Mouse (Mus musculus): ENCODE measurements around the gene Btrc. TPM values are rescaled to one million over a fixed set of nuclear protein-coding genes. Genes with fewer than 3 reads are reported as not detected.

The Btrc gene
- total RNA-seq (2023), result 10.3 and 11.1 TPM in 2 replicates

GRCm38 (mm10) chr19:45363384-45363926 lies at the start of gene Btrc:
Btrc (plus strand) TSS chr19:45363734.

GRCm38 (mm10) chr19:45560153-45560890 lies 196.8 kb downstream of the Btrc start, which contains the start of the genes Poll and Gm17018:
Poll (minus strand) TSS chr19:45560531.
Gm17018 (plus strand) TSS chr19:45560615.

Other genes starting within 250 kb of the Btrc start
- not detected in 2 replicates for gene Tlx1, start 213.1 kb upstream of the Btrc start, total RNA-seq (2023)
- not detected in 2 replicates for gene Lbx1, start 127.9 kb upstream of the Btrc start, total RNA-seq (2023)
- gene Poll, start 196.8 kb downstream of the Btrc start, total RNA-seq (2023), result 6.0 and 6.5 TPM in 2 replicates
- 4.6 and 9.2 TPM in 2 replicates for gene Gm17018, start 196.9 kb downstream of the Btrc start, total RNA-seq (2023)